In the genomic region with DNA sequence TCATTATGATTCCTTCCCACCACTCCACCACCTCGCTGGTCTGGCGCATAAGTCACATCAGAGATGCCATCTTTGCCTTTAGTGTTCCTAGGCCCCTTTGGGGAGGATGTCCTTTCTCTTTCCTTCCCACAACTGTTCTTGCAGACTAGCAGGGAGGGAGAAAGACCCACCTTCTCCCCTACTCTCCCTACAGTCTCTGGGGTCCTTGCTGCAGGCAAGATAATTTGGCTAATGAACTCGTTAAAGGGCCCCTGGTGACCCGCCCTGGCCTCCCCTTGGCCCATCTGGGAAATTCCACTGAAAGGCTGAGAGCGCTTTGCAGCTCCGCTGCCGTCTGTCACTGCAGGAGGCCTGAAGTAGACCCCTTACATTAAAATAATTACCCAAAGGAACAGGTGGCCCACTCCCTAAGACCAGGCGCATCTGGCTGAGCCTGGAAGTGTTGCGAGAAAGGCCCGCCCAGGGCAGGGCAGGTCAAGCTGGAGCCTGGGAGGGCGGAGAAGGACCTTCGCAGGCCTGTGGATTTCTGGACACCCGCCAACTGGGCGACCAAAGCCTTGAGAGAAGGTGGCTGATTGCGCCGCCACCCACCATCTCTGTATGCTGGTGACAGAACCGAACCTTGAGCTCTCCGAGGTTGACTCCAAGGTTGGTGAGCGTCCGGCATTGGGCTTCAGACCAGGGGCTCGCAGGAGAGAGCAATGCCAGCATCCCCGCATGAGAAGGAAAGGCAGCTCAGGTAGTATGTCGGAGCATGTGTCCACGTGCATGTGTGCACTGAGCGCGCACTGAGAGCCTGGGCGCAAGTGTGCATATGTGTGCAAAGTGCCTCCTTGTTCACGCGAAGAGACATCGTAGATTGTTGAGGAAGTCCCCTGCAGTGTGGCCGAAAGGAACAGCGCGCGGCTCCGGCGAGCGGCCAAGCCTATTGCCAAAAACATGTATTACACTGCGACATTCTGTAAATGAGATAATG, we compare ENCODE assay signal across 9 mouse cellular contexts. TPM values are rescaled to one million over a fixed set of nuclear protein-coding genes. Genes with fewer than 3 reads are reported as not detected.
A peak's percentile ranks its signal among the peaks of the same experiment; 100 is the strongest.
DNase-seq lines count a peak whose midpoint lies in the region; ATAC-seq lines count a peak whose summit lies in the region.
"Had no signal": no experiment of that assay in that cellular context is flagged by ENCODE, and none has a peak within 500 bp of the region (broad histone marks: within the 10 kb centered on the region; RNA-seq: fewer than 3 reads in every experiment).

No protein-coding gene starts in this region.

- H3K9me3 ChIP-seq in hindbrain, embryonic 13.5 days: no peaks in the 10 kb centered on the region
- no peaks in the 10 kb centered on the region for H3K9me3 ChIP-seq in hindbrain, embryonic 16.5 days (ENCODE audit: control insufficient read depth, low read length)
- no peaks in the 10 kb centered on the region for H3K9me3 ChIP-seq in limb, embryonic 11.5 days (ENCODE audit: control insufficient read depth, low read length)

- H3K27me3 ChIP-seq in hindbrain, embryonic 13.5 days: peaks cover 99% of the 10 kb centered on the region
- peaks cover 83% of the 10 kb centered on the region for H3K27me3 ChIP-seq in hindbrain, embryonic 16.5 days (replicated peaks; ENCODE audit: control insufficient read depth, insufficient read depth, low read length)
- peaks cover 78% of the 10 kb centered on the region for H3K27me3 ChIP-seq in limb, embryonic 11.5 days (ENCODE audit: control insufficient read depth, insufficient read depth, low read length)

- peak overlapping the region; percentile 10; the same call in 1 of the 2 replicates for H3K4me2 ChIP-seq in hindbrain, embryonic 13.5 days
- H3K4me2 ChIP-seq in hindbrain, embryonic 16.5 days (ENCODE audit: low read length): no peak overlapping the region
- peak overlapping the region; percentile 28 for H3K4me2 ChIP-seq in limb, embryonic 11.5 days (ENCODE audit: low read depth, severe bottlenecking)

- DNase-seq in MN1 (ENCODE audit: low spot score): peak; percentile 51
- DNase-seq in adrenal gland, postnatal 14 days: peak; percentile 84
- DNase-seq in limb, embryonic 11.5 days (ENCODE audit: low spot score): peak; percentile 65
- no peak for DNase-seq in urinary bladder, postnatal 4 days (ENCODE audit: low spot score in 2 of 2)
- DNase-seq in gastrocnemius, adult 18-20 months (ENCODE audit: low spot score): no peak
- no peak for DNase-seq in spleen, postnatal 10 days (ENCODE audit: low spot score in 2 of 2)

- no peaks in the 10 kb centered on the region for H3K36me3 ChIP-seq in hindbrain, embryonic 13.5 days
- H3K36me3 ChIP-seq in hindbrain, embryonic 16.5 days (ENCODE audit: control insufficient read depth, insufficient read depth, low read length): no peaks in the 10 kb centered on the region
- no peaks in the 10 kb centered on the region for H3K36me3 ChIP-seq in limb, embryonic 11.5 days (ENCODE audit: control insufficient read depth, insufficient read depth, low read length)

- H3K27ac ChIP-seq in hindbrain, embryonic 13.5 days: no peak overlapping the region
- no peak overlapping the region for H3K27ac ChIP-seq in hindbrain, embryonic 16.5 days (ENCODE audit: low read depth, low read length)
- H3K27ac ChIP-seq in limb, embryonic 11.5 days (replicated peaks; ENCODE audit: low read depth, low read length): no peak overlapping the region

- no peak overlapping the region for H3K4me3 ChIP-seq in hindbrain, embryonic 13.5 days
- no peak overlapping the region for H3K4me3 ChIP-seq in hindbrain, embryonic 16.5 days (ENCODE audit: low read length)
- H3K4me3 ChIP-seq in limb, embryonic 11.5 days (ENCODE audit: low read depth, low read length): no peak overlapping the region

- peaks cover 7% of the 10 kb centered on the region; the same call in 1 of the 2 replicates for H3K4me1 ChIP-seq in hindbrain, embryonic 13.5 days (replicated peaks)
- H3K4me1 ChIP-seq in hindbrain, embryonic 16.5 days (ENCODE audit: control insufficient read depth, insufficient read depth, low read depth, low read length): no peaks in the 10 kb centered on the region
- peaks cover 12% of the 10 kb centered on the region for H3K4me1 ChIP-seq in limb, embryonic 11.5 days (ENCODE audit: control insufficient read depth, insufficient read depth, low read length)

- 2% methylated on average over 38 of the region's 38 CpGs for WGBS in hindbrain, embryonic 13.5 days
- under 1% methylated on average over 38 of the region's 38 CpGs for WGBS in hindbrain, embryonic 16.5 days
- 1% methylated on average over 38 of the region's 38 CpGs for WGBS in limb, embryonic 11.5 days

- no peak for ATAC-seq in hindbrain, embryonic 13.5 days (ENCODE audit: low FRiP score)
- ATAC-seq in hindbrain, embryonic 16.5 days: no peak
- peak; percentile 56; the same call in 1 of the 2 replicates for ATAC-seq in limb, embryonic 11.5 days (ENCODE audit: insufficient number of reproducible peaks, low FRiP score, low TSS enrichment, low read depth)

- no peak overlapping the region for H3K9ac ChIP-seq in hindbrain, embryonic 13.5 days
- H3K9ac ChIP-seq in hindbrain, embryonic 16.5 days (ENCODE audit: low read depth, low read length): no peak overlapping the region
- H3K9ac ChIP-seq in limb, embryonic 11.5 days (ENCODE audit: low read length): no peak overlapping the region

RNA-seq across cellular contexts. Expression of gene Mnx1, which starts 7.0 kb away (rescaled TPM):
- 0.31 and 0.48 TPM in 2 replicates for polyA plus RNA-seq in hindbrain, embryonic 13.5 days (2015; fragmentation: Nextera tagmentation; extraction: Ambion mirVana)
- 0.25 TPM in 1 of 2 replicates, not detected in the other for polyA plus RNA-seq in hindbrain, embryonic 16.5 days (2015; fragmentation: Nextera tagmentation; extraction: Ambion mirVana)
- not detected in 2 replicates for total RNA-seq in adrenal gland, postnatal 14 days (2021)
- polyA plus RNA-seq in limb, embryonic 11.5 days (2014; fragmentation: Nextera tagmentation; extraction: Ambion mirVana): 1.2 and 1.3 TPM in 2 replicates
- total RNA-seq in gastrocnemius, adult 18-20 months (2021): not detected
- polyA plus RNA-seq: liver, embryonic 16.5 days had no signal

RNA-seq across cellular contexts. Expression of gene Nom1, which starts 50.8 kb away (rescaled TPM):
- 21.7 and 22.2 TPM in 2 replicates for polyA plus RNA-seq in hindbrain, embryonic 13.5 days (2015; fragmentation: Nextera tagmentation; extraction: Ambion mirVana)
- 18.2 and 18.9 TPM in 2 replicates for polyA plus RNA-seq in hindbrain, embryonic 16.5 days (2015; fragmentation: Nextera tagmentation; extraction: Ambion mirVana)
- total RNA-seq in adrenal gland, postnatal 14 days (2021): 27.7 and 32.4 TPM in 2 replicates
- 24.4 and 34.5 TPM in 2 replicates for polyA plus RNA-seq in limb, embryonic 11.5 days (2014; fragmentation: Nextera tagmentation; extraction: Ambion mirVana)
- 10 to 100 TPM; 10.8 to 11.7 TPM for total RNA-seq in gastrocnemius, adult 18-20 months (2021)

Comparison
In these comparisons a context has a peak if more than half of its experiments do, and no peak if none do; other contexts are left out.
1. DNase-seq: peak in MN1 (single experiment), adrenal gland, postnatal 14 days (single experiment) and limb, embryonic 11.5 days (single experiment); none in urinary bladder, postnatal 4 days (0 of 2), gastrocnemius, adult 18-20 months (single experiment) and spleen, postnatal 10 days (0 of 2).